25 mouse cellular contexts compared by ENCODE assay signal in genomic region chr19:17408591-17408990, GRCm38 (mm10). TPM values are rescaled to one million over a fixed set of nuclear protein-coding genes. Genes with fewer than 3 reads are reported as not detected.
DNase-seq lines count a peak whose midpoint lies in the region; ATAC-seq and TF ChIP-seq lines count a peak whose summit lies in the region.
"Had no signal": no experiment of that assay in that cellular context is flagged by ENCODE, and none has a peak within 500 bp of the region (broad histone marks: within the 10 kb centered on the region; RNA-seq: fewer than 3 reads in every experiment).

No protein-coding gene starts in this region.

- H3K4me3 ChIP-seq in liver, embryonic 12.5 days = no peak overlapping the region
- H3K4me3 ChIP-seq in liver, embryonic 11.5 days (ENCODE audit: low read depth, low read length) = no peak overlapping the region
- H3K4me3 ChIP-seq in liver, postnatal 0 days (ENCODE audit: low read depth, low read length) = no peak overlapping the region
- no peak overlapping the region for H3K4me3 ChIP-seq in left cerebral cortex, adult 2 months
- H3K4me3 ChIP-seq: embryonic facial prominence, embryonic 15.5 days; erythroblast, embryonic 14.5 days; forebrain, embryonic 10.5 days; heart, embryonic 10.5 days; heart, embryonic 15.5 days; hindbrain, embryonic 13.5 days had no signal

- no peak overlapping the region for H3K4me2 ChIP-seq in liver, embryonic 12.5 days
- H3K4me2 ChIP-seq in liver, embryonic 11.5 days = no peak overlapping the region
- no peak overlapping the region for H3K4me2 ChIP-seq in liver, postnatal 0 days (ENCODE audit: low read depth, low read length)
- H3K4me2 ChIP-seq: embryonic facial prominence, embryonic 15.5 days; heart, embryonic 15.5 days; hindbrain, embryonic 13.5 days had no signal

- H3K9me3 ChIP-seq in liver, embryonic 12.5 days (replicated peaks) = no peaks in the 10 kb centered on the region
- H3K9me3 ChIP-seq in liver, embryonic 11.5 days (ENCODE audit: control insufficient read depth, low read length) = no peaks in the 10 kb centered on the region
- H3K9me3 ChIP-seq in liver, postnatal 0 days (ENCODE audit: low read length) = no peaks in the 10 kb centered on the region
- H3K9me3 ChIP-seq: embryonic facial prominence, embryonic 15.5 days; forebrain, embryonic 10.5 days; heart, embryonic 10.5 days; heart, embryonic 15.5 days had no signal

- TF ChIP-seq EP300 in liver, postnatal 0 days (IDR thresholded peaks at IDR 0.05; ENCODE audit: low read depth) = no peak

- H3K27ac ChIP-seq in liver, embryonic 12.5 days = no peak overlapping the region
- H3K27ac ChIP-seq in liver, embryonic 11.5 days (ENCODE audit: low read depth, low read length) = no peak overlapping the region
- peak overlapping the region; percentile 44; the same call in 1 of the 2 replicates for H3K27ac ChIP-seq in liver, postnatal 0 days (ENCODE audit: low read depth)
- no peak overlapping the region for H3K27ac ChIP-seq in left cerebral cortex, adult 2 months
- H3K27ac ChIP-seq: embryonic facial prominence, embryonic 15.5 days; forebrain, embryonic 10.5 days; heart, embryonic 10.5 days; heart, embryonic 15.5 days; hindbrain, embryonic 13.5 days; hindbrain, postnatal 0 days had no signal

- peaks cover 15% of the 10 kb centered on the region for H3K4me1 ChIP-seq in liver, embryonic 12.5 days
- no peaks in the 10 kb centered on the region for H3K4me1 ChIP-seq in liver, embryonic 11.5 days (replicated peaks; ENCODE audit: control insufficient read depth, insufficient read depth, low read length)
- H3K4me1 ChIP-seq in liver, postnatal 0 days (ENCODE audit: insufficient read depth) = peaks cover 9% of the 10 kb centered on the region
- H3K4me1 ChIP-seq: embryonic facial prominence, embryonic 15.5 days; heart, embryonic 10.5 days; heart, embryonic 15.5 days; hindbrain, embryonic 13.5 days had no signal

- intact Hi-C loops in left cerebral cortex, adult 2 months (cut with DNase I) = no loop called here

- peak; percentile 19 for DNase-seq in adrenal gland, postnatal 10 days
- no peak for DNase-seq in adrenal gland, postnatal 25 days
- DNase-seq in liver, embryonic 11.5 days (ENCODE audit: low spot score) = no peak
- DNase-seq in liver, postnatal 0 days = peak; percentile 36
- DNase-seq in right cerebral cortex, adult 18-20 months = no peak
- DNase-seq in left cerebral cortex, adult 2 months (ENCODE audit: extremely low spot score in 1 of 2, low spot score in 2 of 2) = no peak
- DNase-seq: cerebellum, adult 11 months; cerebellum, adult 8-10 months; cerebellum, postnatal 14 days; embryo, embryonic 11 days; gastrocnemius, postnatal 36 days; heart, adult 18-20 months; heart, postnatal 14 days had no signal

- ATAC-seq in liver, embryonic 12.5 days = peak; percentile 28; the same call in 1 of the 2 replicates
- no peak for ATAC-seq in liver, embryonic 11.5 days (replicated peaks; ENCODE audit: low FRiP score)
- peak; percentile 79 for ATAC-seq in liver, postnatal 0 days
- ATAC-seq: activated CD4-positive, CD25-positive, alpha-beta regulatory T cell, adult 4 months; forebrain, embryonic 14.5 days; hindbrain, postnatal 0 days; Patski had no signal

- H3K36me3 ChIP-seq in liver, embryonic 12.5 days = no peaks in the 10 kb centered on the region
- no peaks in the 10 kb centered on the region for H3K36me3 ChIP-seq in liver, embryonic 11.5 days (ENCODE audit: control insufficient read depth, insufficient read depth, low read length)
- no peaks in the 10 kb centered on the region for H3K36me3 ChIP-seq in liver, postnatal 0 days (replicated peaks; ENCODE audit: insufficient read depth, low read length)
- H3K36me3 ChIP-seq: embryonic facial prominence, embryonic 15.5 days; forebrain, embryonic 10.5 days; heart, embryonic 10.5 days; heart, embryonic 15.5 days; hindbrain, embryonic 13.5 days had no signal

- TF ChIP-seq CTCF in liver, postnatal 0 days (IDR thresholded peaks at IDR 0.05; ENCODE audit: low read depth) = no peak
- TF ChIP-seq CTCF in left cerebral cortex, adult 2 months (IDR thresholded peaks at IDR 0.05) = no peak

- no peak overlapping the region for H3K9ac ChIP-seq in liver, embryonic 12.5 days
- no peak overlapping the region for H3K9ac ChIP-seq in liver, embryonic 11.5 days (ENCODE audit: low read depth, low read length)
- H3K9ac ChIP-seq in liver, postnatal 0 days (replicated peaks) = no peak overlapping the region
- H3K9ac ChIP-seq: embryonic facial prominence, embryonic 15.5 days; heart, embryonic 15.5 days; hindbrain, embryonic 13.5 days had no signal

- no peaks in the 10 kb centered on the region for H3K27me3 ChIP-seq in liver, embryonic 12.5 days (replicated peaks)
- no peaks in the 10 kb centered on the region for H3K27me3 ChIP-seq in liver, embryonic 11.5 days (replicated peaks; ENCODE audit: control insufficient read depth, insufficient read depth, low read length)
- H3K27me3 ChIP-seq in liver, postnatal 0 days (ENCODE audit: insufficient read depth, low read length) = no peaks in the 10 kb centered on the region
- H3K27me3 ChIP-seq: CH12.LX; embryonic facial prominence, embryonic 15.5 days; heart, embryonic 15.5 days; hindbrain, embryonic 13.5 days; Patski had no signal

RNA-seq across cellular contexts. Expression of gene Rfk, which starts 14.7 kb away (rescaled TPM):
- total RNA-seq in adrenal gland, postnatal 10 days (2021) = 10 to 100 TPM; 72.0 to 83.0 TPM
- 198 and 236 TPM in 2 replicates for total RNA-seq in adrenal gland, postnatal 25 days (2021)
- polyA plus RNA-seq in liver, embryonic 12.5 days (2016; fragmentation: Nextera tagmentation; extraction: Ambion mirVana) = 79.8 and 85.5 TPM in 2 replicates
- 86.0 and 88.3 TPM in 2 replicates for polyA plus RNA-seq in liver, embryonic 11.5 days (2014; fragmentation: Nextera tagmentation; extraction: Ambion mirVana)
- 59.9 and 61.9 TPM in 2 replicates for polyA plus RNA-seq in liver, postnatal 0 days (2015; fragmentation: Nextera tagmentation; extraction: Ambion mirVana)
- total RNA-seq in left cerebral cortex, adult 2 months (2021) = 10 to 100 TPM; 58.7 to 62.6 TPM

RNA-seq across cellular contexts. Expression of gene Gcnt1, which starts 35.9 kb away (rescaled TPM):
- total RNA-seq in adrenal gland, postnatal 10 days (2021) = 1 to 10 TPM; 3.3 to 3.7 TPM
- 1.1 and 1.5 TPM in 2 replicates for total RNA-seq in adrenal gland, postnatal 25 days (2021)
- 25.2 and 25.9 TPM in 2 replicates for polyA plus RNA-seq in liver, embryonic 12.5 days (2016; fragmentation: Nextera tagmentation; extraction: Ambion mirVana)
- polyA plus RNA-seq in liver, embryonic 11.5 days (2014; fragmentation: Nextera tagmentation; extraction: Ambion mirVana) = 26.0 and 28.8 TPM in 2 replicates
- polyA plus RNA-seq in liver, postnatal 0 days (2015; fragmentation: Nextera tagmentation; extraction: Ambion mirVana) = 5.8 and 7.1 TPM in 2 replicates
- total RNA-seq in left cerebral cortex, adult 2 months (2021) = 1 to 10 TPM; 2.1 to 2.4 TPM

Comparison
In these comparisons a context has a peak if more than half of its experiments do, and no peak if none do; other contexts are left out.
1. DNase-seq: peak in adrenal gland, postnatal 10 days (single experiment) and liver, postnatal 0 days (single experiment); none in adrenal gland, postnatal 25 days (single experiment), liver, embryonic 11.5 days (single experiment), right cerebral cortex, adult 18-20 months (single experiment) and left cerebral cortex, adult 2 months (0 of 2).